Mouse (Mus musculus): Measurements from ENCODE around the gene Osbpl9.

DNA sequence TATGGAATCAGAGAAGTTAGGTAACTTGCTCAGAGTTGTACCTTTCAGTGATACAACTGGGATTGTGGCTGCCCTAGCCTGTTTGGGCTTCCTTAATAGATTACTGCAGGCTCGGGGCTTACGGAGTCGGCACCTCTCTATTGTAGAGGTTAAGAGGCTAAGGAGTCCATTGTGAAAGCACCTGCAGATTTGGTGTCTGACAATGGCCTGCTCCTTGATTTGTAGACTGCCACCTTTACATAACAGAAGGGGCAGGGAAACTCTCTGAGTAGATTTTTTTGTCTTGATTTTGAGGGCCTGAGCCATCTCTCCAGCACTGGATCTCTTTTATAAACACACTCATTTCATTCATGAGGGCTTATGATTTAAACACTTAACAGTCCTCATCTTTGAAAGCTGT is 175.5 kb downstream of the Osbpl9 start:
- TF ChIP-seq CTCF (conservative IDR thresholded peaks at IDR 0.05 in 1 of 2, IDR thresholded peaks at IDR 0.05 in 1 of 2; ENCODE audit: low read depth in 2 of 2, low read length in 2 of 2) (no peak), POLR2A (IDR thresholded peaks at IDR 0.05; ENCODE audit: low read depth, low read length) (no peak), EP300 (IDR thresholded peaks at IDR 0.05; ENCODE audit: low read length) (no peak), MAX (IDR thresholded peaks at IDR 0.05; ENCODE audit: low read length) (no peak), ETS1 (conservative IDR thresholded peaks at IDR 0.05; ENCODE audit: low read depth, low read length) (no peak), MAFK (IDR thresholded peaks at IDR 0.05; ENCODE audit: insufficient replicate concordance, low read length) (no peak), ELF1 (IDR thresholded peaks at IDR 0.05; ENCODE audit: low read depth, low read length) (no peak), ZNF384 (IDR thresholded peaks at IDR 0.05; ENCODE audit: low read depth, low read length) (no peak), USF1 (IDR thresholded peaks at IDR 0.05; ENCODE audit: low read depth, low read length) (no peak), JUND (conservative IDR thresholded peaks at IDR 0.05; ENCODE audit: low read depth, low read length) (no peak), POLR2AphosphoS2 (IDR thresholded peaks at IDR 0.05; ENCODE audit: low read depth, low read length) (no peak)

Data from CH12.LX (cell line).